Mouse (Mus musculus) splenic B cell, adult 2 months (primary cell): ENCODE measurements around the gene Cadm4.

Experiments
- DNase-seq: peaks from one replicate; pipeline ENCODE4 v3.0.0-alpha.2; 2011; ENCODE audit warnings: low read depth, low spot score
- H3K27me3 ChIP-seq: 2 replicates; pipeline ENCODE4 v1.6.1; 2012; ENCODE audit warnings: mild to moderate bottlenecking, low read length, moderate library complexity, mixed read lengths; ENCODE audit not compliant: control insufficient read depth, poor library complexity, insufficient read depth, severe bottlenecking
- H3K36me3 ChIP-seq: 2 replicates; pipeline ENCODE4 v1.6.1; 2012; ENCODE audit warnings: mild to moderate bottlenecking, low read length, moderate library complexity, mixed read lengths; ENCODE audit not compliant: control insufficient read depth, poor library complexity, insufficient read depth, severe bottlenecking

Cadm4 gene

GRCm38 (mm10) chr7:24481474-24482207, at the start of gene Cadm4:
Gene Cadm4 (plus strand): TSS chr7:24482023.
- no peaks in the 10 kb centered on the region for H3K27me3 ChIP-seq
- H3K36me3 ChIP-seq, result no peaks in the 10 kb centered on the region
- DNase-seq, result peak; percentile 89

GRCm38 (mm10) chr7:24435305-24435704, 46.5 kb upstream of the Cadm4 start:
- Histone ChIP-seq H3K36me3 (peaks cover 7% of the 10 kb centered on the region; the same call in 1 of the 2 replicates), H3K27me3 (no peaks in the 10 kb centered on the region)
- DNase-seq, result no peak

- no peak for DNase-seq
- no peaks in the 10 kb centered on the region; the same call in 1 of the 2 replicates for H3K36me3 ChIP-seq
Measured at GRCm38 (mm10) chr7:24437981-24438380, 43.8 kb upstream of the Cadm4 start.

GRCm38 (mm10) chr7:24439191-24439590, 42.6 kb upstream of the Cadm4 start:
- DNase-seq, result no peak
- Histone ChIP-seq H3K36me3 (no peaks in the 10 kb centered on the region), H3K27me3 (no peaks in the 10 kb centered on the region)

More at GRCm38 (mm10) chr7:24437981-24438380, 43.8 kb upstream of the Cadm4 start:
- no peaks in the 10 kb centered on the region for H3K27me3 ChIP-seq

GRCm38 (mm10) chr7:24439891-24440290, 41.9 kb upstream of the Cadm4 start:
- H3K27me3 ChIP-seq, result no peaks in the 10 kb centered on the region
- H3K36me3 ChIP-seq, result no peaks in the 10 kb centered on the region
- DNase-seq, result no peak

- Histone ChIP-seq H3K36me3 (no peaks in the 10 kb centered on the region), H3K27me3 (no peaks in the 10 kb centered on the region)
- peak; percentile 95 for DNase-seq
Measured at GRCm38 (mm10) chr7:24441785-24442184, 40.0 kb upstream of the Cadm4 start.

- DNase-seq, result peak; percentile 96
- Histone ChIP-seq H3K36me3 (no peaks in the 10 kb centered on the region), H3K27me3 (no peaks in the 10 kb centered on the region)
Measured at GRCm38 (mm10) chr7:24442313-24442712, 39.5 kb upstream of the Cadm4 start.

GRCm38 (mm10) chr7:24445266-24445926, 36.4 kb upstream of the Cadm4 start:
- DNase-seq, result peak; percentile 99
- Histone ChIP-seq H3K27me3 (no peaks in the 10 kb centered on the region), H3K36me3 (no peaks in the 10 kb centered on the region)

- no peaks in the 10 kb centered on the region for H3K36me3 ChIP-seq
- peak; percentile 67 for DNase-seq
- H3K27me3 ChIP-seq, result no peaks in the 10 kb centered on the region
Measured at GRCm38 (mm10) chr7:24446697-24447340, 35.0 kb upstream of the Cadm4 start.

- H3K27me3 ChIP-seq, result no peaks in the 10 kb centered on the region
- no peaks in the 10 kb centered on the region for H3K36me3 ChIP-seq
- peak; percentile 71 for DNase-seq
Measured at GRCm38 (mm10) chr7:24448782-24449517, 32.9 kb upstream of the Cadm4 start.

- Histone ChIP-seq H3K36me3 (no peaks in the 10 kb centered on the region), H3K27me3 (no peaks in the 10 kb centered on the region)
- DNase-seq, result peak; percentile 82
Measured at GRCm38 (mm10) chr7:24450585-24451017, 31.2 kb upstream of the Cadm4 start.

GRCm38 (mm10) chr7:24451855-24452311, 29.9 kb upstream of the Cadm4 start, which contains the start of gene Irgc1:
Gene Irgc1 (minus strand): TSS chr7:24452297.
- no peaks in the 10 kb centered on the region for H3K27me3 ChIP-seq
- H3K36me3 ChIP-seq, result no peaks in the 10 kb centered on the region
- DNase-seq, result peak; percentile 88

GRCm38 (mm10) chr7:24454199-24454598, 27.6 kb upstream of the Cadm4 start:
- H3K36me3 ChIP-seq, result no peaks in the 10 kb centered on the region
- H3K27me3 ChIP-seq, result no peaks in the 10 kb centered on the region
- DNase-seq, result no peak

- Histone ChIP-seq H3K27me3 (no peaks in the 10 kb centered on the region), H3K36me3 (no peaks in the 10 kb centered on the region)
- DNase-seq, result no peak
Measured at GRCm38 (mm10) chr7:24455726-24456125, 26.1 kb upstream of the Cadm4 start.
